Mouse (Mus musculus) E14TG2a.4 (cell line): ENCODE data around the gene Vamp5.

Experiments
- H3K27me3 ChIP-seq: 2 replicates; pipeline ENCODE4 v1.6.1; 2014; ENCODE audit warnings: low read length, control low read depth; ENCODE audit not compliant: insufficient read depth
- H3K36me3 ChIP-seq: 2 replicates; pipeline ENCODE4 v1.6.1; 2014; ENCODE audit warnings: low read length, control low read depth; ENCODE audit not compliant: insufficient read depth
- H3K4me1 ChIP-seq: replicated peaks from 2 replicates; pipeline ENCODE4 v1.6.1; 2014; ENCODE audit warnings: low read depth, low read length, control low read depth
- H3K4me3 ChIP-seq: replicated peaks from 2 replicates; pipeline ENCODE4 v1.5.1; 2014; ENCODE audit warnings: mild to moderate bottlenecking, low read length
- H3K9me3 ChIP-seq: 2 replicates; pipeline ENCODE4 v1.6.1; 2014; ENCODE audit warnings: low read length, control low read depth
- CTCF ChIP-seq: conservative IDR thresholded peaks from 2 replicates; pipeline ENCODE4 v1.5.1; 2014; ENCODE audit warnings: low read length
- NANOG ChIP-seq: IDR thresholded peaks from 2 replicates; pipeline ENCODE4 v1.6.1; 2014; ENCODE audit warnings: borderline replicate concordance, low read length, mixed read lengths
- POU5F1 ChIP-seq: IDR thresholded peaks from 2 replicates; pipeline ENCODE4 v1.6.1; 2014; ENCODE audit warnings: low read length, borderline replicate concordance

Vamp5 gene

DNA sequence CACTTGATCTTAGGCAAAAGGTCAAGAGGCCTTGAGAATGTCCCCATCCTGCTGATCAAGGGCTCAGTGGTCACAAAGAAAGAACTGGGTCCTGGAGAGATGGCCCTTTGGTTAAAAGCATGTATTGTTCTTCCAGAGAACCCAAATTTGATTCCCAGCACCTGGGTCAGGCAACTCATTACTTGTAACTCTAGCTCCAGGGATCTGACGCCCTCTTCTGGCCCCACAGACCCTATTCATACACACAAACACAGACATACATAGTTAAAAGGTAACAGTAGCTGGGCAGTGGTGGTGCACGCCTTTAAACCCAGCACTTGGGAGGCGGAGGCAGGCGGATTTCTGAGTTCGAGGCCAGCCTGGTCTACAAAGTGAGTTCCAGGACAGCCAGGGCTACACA lies 12.1 kb upstream of the Vamp5 start:
- no peaks in the 10 kb centered on the region for H3K36me3 ChIP-seq
- no peaks in the 10 kb centered on the region for H3K9me3 ChIP-seq
- TF ChIP-seq NANOG (no peak), POU5F1 (no peak), CTCF (no peak)

DNA sequence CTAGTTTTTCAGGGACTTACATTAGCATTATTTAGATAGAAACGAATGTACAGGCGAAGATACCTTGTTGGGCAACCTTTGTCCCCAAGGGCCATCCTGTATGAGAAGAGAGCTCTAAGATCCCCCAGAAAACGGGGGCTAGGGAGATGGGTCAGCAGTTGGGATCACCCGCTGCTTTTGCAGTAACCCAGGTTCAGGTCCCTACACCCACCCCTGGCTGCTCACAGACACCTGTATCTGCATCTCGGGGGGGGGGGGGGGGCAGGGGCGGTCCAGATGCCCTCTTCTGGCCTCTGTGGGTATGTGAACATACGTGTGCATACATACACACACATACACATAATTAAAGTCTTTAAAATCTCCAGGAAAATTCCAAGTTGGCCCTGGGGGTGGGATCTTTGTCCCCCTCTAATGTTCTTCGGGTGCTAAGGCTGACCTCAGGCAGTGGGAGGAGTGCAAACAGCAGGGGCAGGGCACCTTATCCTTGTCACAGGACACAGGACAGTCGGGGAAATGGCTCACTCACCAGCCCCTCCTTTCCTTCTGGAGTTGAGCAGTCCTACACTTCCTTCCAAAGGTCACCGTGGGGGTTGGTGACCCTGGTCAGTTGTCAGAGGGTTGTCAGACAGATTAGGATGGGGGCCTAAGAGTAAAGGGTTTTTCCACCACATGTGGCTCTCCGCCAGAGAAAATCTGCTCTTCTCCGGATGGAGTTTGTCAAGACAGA lies 10.7 kb upstream of the Vamp5 start:
- H3K27me3 ChIP-seq = peaks cover 21% of the 10 kb centered on the region
- no peaks in the 10 kb centered on the region for H3K36me3 ChIP-seq
- TF ChIP-seq POU5F1 = no peak
- TF ChIP-seq NANOG = no peak
- TF ChIP-seq CTCF = no peak
- H3K9me3 ChIP-seq = no peaks in the 10 kb centered on the region
- H3K4me3 ChIP-seq = peak overlapping the region; percentile 76
- peaks cover 24% of the 10 kb centered on the region for H3K4me1 ChIP-seq

More for the DNA sequence above, 12.1 kb upstream of the Vamp5 start:
- Histone ChIP-seq H3K4me3 (no peak overlapping the region), H3K27me3 (peaks cover 21% of the 10 kb centered on the region), H3K4me1 (peaks cover 24% of the 10 kb centered on the region)

GRCm38 (mm10) chr6:72389941-72390771 lies 9.9 kb upstream of the Vamp5 start, which contains the start of gene Vamp8:
TSS of gene Vamp8 (minus strand) at chr6:72390703.
- H3K4me1 ChIP-seq = peaks cover 24% of the 10 kb centered on the region
- H3K27me3 ChIP-seq = peaks cover 23% of the 10 kb centered on the region
- no peaks in the 10 kb centered on the region for H3K36me3 ChIP-seq
- no peaks in the 10 kb centered on the region for H3K9me3 ChIP-seq
- peak within 1 kb of the TSS; percentile 76 for H3K4me3 ChIP-seq
- TF ChIP-seq NANOG (no peak), POU5F1 (no peak), CTCF (no peak)

- Histone ChIP-seq H3K4me3 (peak overlapping the region; percentile 76), H3K27me3 (peaks cover 24% of the 10 kb centered on the region), H3K9me3 (no peaks in the 10 kb centered on the region), H3K4me1 (peaks cover 24% of the 10 kb centered on the region), H3K36me3 (no peaks in the 10 kb centered on the region)
- TF ChIP-seq NANOG (no peak), POU5F1 (no peak), CTCF (no peak)
Measured at GRCm38 (mm10) chr6:72389471-72389940, 9.2 kb upstream of the Vamp5 start.

- H3K36me3 ChIP-seq = no peaks in the 10 kb centered on the region
- no peak for TF ChIP-seq POU5F1
- TF ChIP-seq CTCF = no peak
- no peak for TF ChIP-seq NANOG
- no peaks in the 10 kb centered on the region for H3K9me3 ChIP-seq
- H3K4me1 ChIP-seq = peaks cover 24% of the 10 kb centered on the region
- H3K27me3 ChIP-seq = peaks cover 24% of the 10 kb centered on the region
- no peak overlapping the region for H3K4me3 ChIP-seq
Measured at GRCm38 (mm10) chr6:72388791-72389329, 8.6 kb upstream of the Vamp5 start.

- H3K4me3 ChIP-seq = no peak overlapping the region
- peaks cover 27% of the 10 kb centered on the region for H3K27me3 ChIP-seq
- H3K36me3 ChIP-seq = no peaks in the 10 kb centered on the region
- TF ChIP-seq CTCF = no peak
- no peak for TF ChIP-seq POU5F1
- TF ChIP-seq NANOG = no peak
- peaks cover 24% of the 10 kb centered on the region for H3K4me1 ChIP-seq
- H3K9me3 ChIP-seq = no peaks in the 10 kb centered on the region
Measured at GRCm38 (mm10) chr6:72388266-72388665, 8.0 kb upstream of the Vamp5 start.

DNA sequence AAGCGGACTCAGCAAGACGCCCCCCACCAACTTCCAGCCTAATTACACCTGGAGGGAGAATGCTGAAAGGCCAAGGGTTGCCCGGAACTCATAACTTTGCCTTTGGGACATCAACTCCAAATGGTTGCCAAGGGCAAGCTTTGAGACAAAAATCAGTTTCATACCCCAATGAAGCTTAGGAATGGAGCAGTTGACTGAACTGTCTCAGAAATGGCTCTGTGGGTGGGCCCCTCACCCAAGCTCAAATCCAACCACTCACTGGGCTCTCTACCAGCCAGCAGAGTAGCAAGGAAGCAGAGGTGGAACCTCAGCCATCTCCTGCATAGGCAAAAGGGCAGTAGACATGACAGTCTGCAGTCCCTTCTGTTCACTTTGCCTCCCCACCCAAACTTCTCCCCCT lies 7.5 kb upstream of the Vamp5 start:
- Histone ChIP-seq H3K9me3 (no peaks in the 10 kb centered on the region), H3K4me1 (peaks cover 24% of the 10 kb centered on the region), H3K27me3 (peaks cover 31% of the 10 kb centered on the region), H3K36me3 (no peaks in the 10 kb centered on the region), H3K4me3 (no peak overlapping the region)
- TF ChIP-seq NANOG (no peak), POU5F1 (no peak), CTCF (no peak)

GRCm38 (mm10) chr6:72386561-72386960 lies 6.3 kb upstream of the Vamp5 start:
- peaks cover 24% of the 10 kb centered on the region for H3K4me1 ChIP-seq
- TF ChIP-seq NANOG (no peak), CTCF (no peak), POU5F1 (no peak)
- no peaks in the 10 kb centered on the region for H3K36me3 ChIP-seq
- H3K9me3 ChIP-seq = no peaks in the 10 kb centered on the region
- peaks cover 40% of the 10 kb centered on the region for H3K27me3 ChIP-seq
- no peak overlapping the region for H3K4me3 ChIP-seq
